Mouse (Mus musculus): ENCODE data around the gene Trim41.

GRCm38 (mm10) chr11:48776664-48777063, 40.5 kb downstream of the Trim41 start:
- TF ChIP-seq EP300 (optimal IDR thresholded peaks at IDR 0.05) (no peak), CTCF (IDR thresholded peaks at IDR 0.05; ENCODE audit: low read depth) (peak; percentile 48; the same call in 1 of the 2 replicates)

Data from stomach, postnatal 0 days (tissue).